Mouse (Mus musculus): ENCODE data around the gene Rps6ka5. TPM values are rescaled to one million over a fixed set of nuclear protein-coding genes. Genes with fewer than 3 reads are reported as not detected.

Gene Rps6ka5
- polyA plus RNA-seq, 2 experiments: 1.2 to 1.4 TPM

DNA sequence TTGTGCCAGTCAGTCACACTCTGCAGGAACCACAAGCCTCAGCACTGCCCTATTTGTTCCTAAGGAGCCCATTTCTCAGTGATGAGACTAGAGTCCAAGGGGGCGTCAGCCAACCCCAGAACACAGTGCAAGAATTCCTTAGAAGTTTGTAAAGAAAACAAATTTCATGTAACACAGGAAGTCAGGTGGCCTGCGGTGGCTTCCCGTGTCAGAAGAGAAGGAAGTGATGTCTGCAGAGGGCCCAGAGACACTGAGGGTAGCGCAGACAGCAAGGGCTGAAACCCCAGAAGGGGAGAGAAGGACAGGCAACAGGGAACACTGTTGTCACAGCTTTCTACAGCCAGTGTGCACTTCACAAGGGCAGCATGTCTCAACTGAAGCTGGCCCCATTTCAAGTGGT, 225.5 kb downstream of the Rps6ka5 start:
- H3K27ac ChIP-seq: no peak overlapping the region

DNA sequence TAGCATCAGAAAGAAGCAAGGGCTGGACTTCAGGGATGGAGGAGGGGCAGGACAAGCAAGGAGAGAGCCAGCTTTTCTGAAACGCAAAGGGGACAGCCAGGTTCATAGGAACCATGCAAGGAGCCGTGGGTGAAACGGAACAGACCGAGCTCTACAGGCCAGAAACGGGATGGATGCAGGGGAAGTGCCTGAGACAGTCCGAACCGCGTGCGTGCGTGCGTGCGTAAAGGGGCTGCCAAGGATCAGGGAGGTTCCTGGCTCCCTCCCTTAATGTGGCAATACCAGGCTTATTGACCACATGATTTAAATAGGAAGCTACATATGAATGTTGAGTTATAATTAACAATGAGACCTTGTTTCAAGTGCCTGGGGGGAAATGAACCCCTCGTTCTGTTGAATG, 227.3 kb downstream of the Rps6ka5 start:
- H3K4me3 ChIP-seq (ENCODE audit: insufficient read depth in 1 of 2, low read depth in 2 of 2, low read length in 2 of 2): no peak overlapping the region
- no peak for ATAC-seq (ENCODE audit: insufficient read depth)
- no peak for TF ChIP-seq EP300 (IDR thresholded peaks at IDR 0.05; ENCODE audit: low read depth)
- TF ChIP-seq CTCF (IDR thresholded peaks at IDR 0.05; ENCODE audit: low read depth): no peak
- WGBS (ENCODE audit: insufficient replicate concordance): 81% methylated on average over 13 of the region's 13 CpGs
- no peaks in the 10 kb centered on the region for H3K27me3 ChIP-seq (ENCODE audit: control insufficient read depth, insufficient read depth, low read length)
- no peak overlapping the region for H3K4me2 ChIP-seq (ENCODE audit: low read depth)
- H3K9ac ChIP-seq (replicated peaks): no peak overlapping the region
- no peak overlapping the region for H3K27ac ChIP-seq
- peaks cover 0 to 5% of the 10 kb centered on the region in 2 experiments; a peak in 1 of 4 replicates for H3K4me1 ChIP-seq (replicated peaks; ENCODE audit: control insufficient read depth in 2 of 2, insufficient read depth in 2 of 2, low read length in 1 of 2)
- no peaks in the 10 kb centered on the region for H3K9me3 ChIP-seq (ENCODE audit: control insufficient read depth, low read length)
- no peaks in the 10 kb centered on the region for H3K36me3 ChIP-seq (replicated peaks; ENCODE audit: control insufficient read depth, insufficient read depth, low read depth)
- DNase-seq (ENCODE audit: low read depth in 3 of 3, low spot score in 3 of 3): no peak

More for the DNA sequence above, 225.5 kb downstream of the Rps6ka5 start:
- H3K27me3 ChIP-seq (ENCODE audit: control insufficient read depth, insufficient read depth, low read length): no peaks in the 10 kb centered on the region
- no peak for ATAC-seq (ENCODE audit: insufficient read depth)
- WGBS (ENCODE audit: insufficient replicate concordance): 39% methylated on average over 4 of the region's 4 CpGs
- peaks cover 0 to 5% of the 10 kb centered on the region in 2 experiments; a peak in 2 of 4 replicates for H3K4me1 ChIP-seq (replicated peaks; ENCODE audit: control insufficient read depth in 2 of 2, insufficient read depth in 2 of 2, low read length in 1 of 2)
- no peak for DNase-seq (ENCODE audit: low read depth in 3 of 3, low spot score in 3 of 3)
- no peaks in the 10 kb centered on the region for H3K9me3 ChIP-seq (ENCODE audit: control insufficient read depth, low read length)
- H3K4me2 ChIP-seq (ENCODE audit: low read depth): no peak overlapping the region
- no peak overlapping the region for H3K9ac ChIP-seq (replicated peaks)
- TF ChIP-seq EP300 (IDR thresholded peaks at IDR 0.05; ENCODE audit: low read depth) (no peak), CTCF (IDR thresholded peaks at IDR 0.05; ENCODE audit: low read depth) (no peak)
- H3K4me3 ChIP-seq (ENCODE audit: insufficient read depth in 1 of 2, low read depth in 2 of 2, low read length in 2 of 2): no peak overlapping the region
- H3K36me3 ChIP-seq (replicated peaks; ENCODE audit: control insufficient read depth, insufficient read depth, low read depth): no peaks in the 10 kb centered on the region

Other genes with a start within 250 kb of the Rps6ka5 start
- 3.5 and 3.6 TPM in 2 replicates for gene Ttc7b, start 206.2 kb downstream of the Rps6ka5 start, polyA plus RNA-seq (2012; rRNA removed)
- gene Ttc7b, start 206.2 kb downstream of the Rps6ka5 start, polyA plus RNA-seq (2014; fragmentation: Nextera tagmentation; extraction: Ambion mirVana): 1.2 and 1.3 TPM in 2 replicates
- gene Dglucy, start 52.1 kb upstream of the Rps6ka5 start, polyA plus RNA-seq (2012; rRNA removed): 0.58 and 0.63 TPM in 2 replicates
- 1.2 TPM in 2 replicates for gene Dglucy, start 52.1 kb upstream of the Rps6ka5 start, polyA plus RNA-seq (2014; fragmentation: Nextera tagmentation; extraction: Ambion mirVana)
- 0.04 TPM in 2 replicates for gene Gpr68, start 181.2 kb upstream of the Rps6ka5 start, polyA plus RNA-seq (2012; rRNA removed)
- gene Gpr68, start 181.2 kb upstream of the Rps6ka5 start, polyA plus RNA-seq (2014; fragmentation: Nextera tagmentation; extraction: Ambion mirVana): not detected in 2 replicates